Mouse (Mus musculus): ENCODE data around the gene Zfp423.

Gene Zfp423

DNA sequence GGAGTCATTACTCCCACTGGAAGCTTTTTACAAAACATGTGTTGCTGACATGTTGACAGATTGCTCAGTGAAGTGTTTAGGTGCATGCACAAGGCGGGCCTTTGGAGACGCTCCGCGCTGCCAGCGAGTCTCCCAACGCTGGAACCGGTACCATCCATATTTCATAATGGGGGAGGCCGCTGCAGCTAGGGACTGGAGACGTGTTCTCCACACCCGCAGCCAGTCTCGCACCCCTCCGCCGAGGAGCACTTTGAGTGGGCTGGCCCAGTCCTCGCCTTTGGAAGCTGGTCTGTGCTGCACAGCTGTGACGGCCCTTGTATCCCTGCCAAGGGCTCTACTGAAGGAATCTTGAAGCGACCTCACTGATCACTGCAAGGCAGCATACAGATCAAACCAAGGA, 122.5 kb downstream of the Zfp423 start:
- in situ Hi-C loops (cut with MboI, MseI): no loop called here

GRCm38 (mm10) chr8:87835924-87836323, 123.5 kb downstream of the Zfp423 start:
- in situ Hi-C loops (cut with MboI, MseI): no loop called here

DNA sequence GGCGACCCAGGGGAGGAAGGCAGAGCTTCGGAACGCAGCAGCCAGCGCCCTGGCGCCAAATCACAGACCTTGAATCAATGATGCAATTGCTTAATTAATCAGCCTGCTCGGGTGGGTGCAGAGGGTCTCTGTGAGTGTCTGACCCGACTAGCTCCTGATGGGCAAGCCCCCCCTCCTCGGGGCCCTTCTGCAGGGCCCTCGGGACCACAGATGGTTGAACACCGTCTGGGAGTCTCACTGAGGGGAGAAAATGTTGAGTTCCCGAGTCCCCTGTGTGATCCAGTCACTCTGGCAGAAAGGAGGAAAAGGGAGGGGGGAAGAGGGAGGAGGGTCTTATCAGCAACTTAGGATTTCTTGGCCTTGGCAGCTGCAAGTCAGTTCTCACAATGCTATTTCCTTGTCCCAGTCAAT, 124.0 kb downstream of the Zfp423 start:
- in situ Hi-C loops (cut with MboI, MseI): no loop called here

GRCm38 (mm10) chr8:87834656-87835055, 124.7 kb downstream of the Zfp423 start:
- in situ Hi-C loops (cut with MboI, MseI): no loop called here

GRCm38 (mm10) chr8:87833841-87834620, 125.4 kb downstream of the Zfp423 start:
- in situ Hi-C loops (cut with MboI, MseI): no loop called here

DNA sequence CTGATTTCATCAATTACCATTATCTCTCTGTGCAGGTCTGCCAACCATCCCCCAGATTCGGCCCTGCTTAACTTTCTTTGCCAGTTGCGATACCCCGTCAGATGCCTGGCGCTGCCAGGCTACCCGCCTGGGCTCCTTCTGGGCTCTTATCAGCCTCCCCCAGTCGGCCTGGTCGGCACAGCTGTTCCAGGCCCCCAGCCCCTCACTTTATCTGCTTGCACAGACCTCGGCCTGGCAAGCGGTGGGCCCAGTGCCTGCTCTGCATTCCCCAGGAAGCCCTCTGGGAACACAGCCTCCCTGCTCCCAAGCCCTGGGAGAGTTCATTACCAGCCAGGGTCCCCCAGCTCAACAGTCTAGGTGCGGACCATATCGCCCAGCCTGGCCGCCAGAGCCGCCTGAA, 126.1 kb downstream of the Zfp423 start:
- in situ Hi-C loops (cut with MboI, MseI): no loop called here

DNA sequence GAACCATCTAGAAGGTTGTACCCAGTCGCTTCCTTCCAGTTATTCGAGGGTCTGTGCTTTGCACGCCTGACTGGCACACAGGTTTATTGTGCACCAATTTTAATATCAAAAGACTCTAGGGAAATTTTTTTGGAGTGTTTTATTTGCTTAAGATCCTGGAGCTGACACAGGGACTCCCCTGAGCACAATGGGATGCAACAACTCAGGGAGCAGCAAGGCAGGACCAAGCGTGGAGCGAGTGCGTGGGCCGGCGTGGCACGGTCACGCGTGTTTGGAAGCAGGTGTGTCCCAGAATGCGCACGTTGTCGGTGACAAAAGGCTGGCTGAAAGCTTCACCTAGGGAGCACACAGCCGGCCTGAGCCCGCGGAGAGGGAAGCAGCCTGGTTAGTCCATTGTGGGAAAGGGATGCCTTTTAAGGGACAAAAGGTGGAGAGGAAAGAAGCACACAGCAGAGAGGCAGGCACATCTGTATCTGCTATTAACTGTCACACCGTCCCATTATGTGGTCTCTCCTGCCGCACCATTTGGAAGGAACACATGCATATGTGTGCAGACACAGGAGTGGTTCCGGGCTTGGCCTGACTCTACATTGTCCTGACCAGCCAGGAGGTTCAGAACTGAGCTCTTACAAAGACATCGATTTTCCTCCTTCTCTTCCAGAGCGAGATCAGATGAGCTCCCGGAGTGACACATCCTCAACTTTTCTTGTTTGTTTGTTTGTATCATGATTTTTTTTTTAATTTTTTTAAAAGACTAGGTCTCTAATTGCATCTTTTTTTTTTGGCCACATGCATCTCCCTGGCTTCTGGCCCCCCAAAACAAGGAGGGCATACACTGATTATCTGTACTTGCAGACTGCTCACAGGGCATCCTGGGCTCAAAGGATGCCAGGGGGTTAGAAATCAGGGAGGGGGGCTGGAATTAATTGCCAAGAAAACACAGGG, 126.7 kb downstream of the Zfp423 start:
- in situ Hi-C loops (cut with MboI, MseI): no loop called here

DNA sequence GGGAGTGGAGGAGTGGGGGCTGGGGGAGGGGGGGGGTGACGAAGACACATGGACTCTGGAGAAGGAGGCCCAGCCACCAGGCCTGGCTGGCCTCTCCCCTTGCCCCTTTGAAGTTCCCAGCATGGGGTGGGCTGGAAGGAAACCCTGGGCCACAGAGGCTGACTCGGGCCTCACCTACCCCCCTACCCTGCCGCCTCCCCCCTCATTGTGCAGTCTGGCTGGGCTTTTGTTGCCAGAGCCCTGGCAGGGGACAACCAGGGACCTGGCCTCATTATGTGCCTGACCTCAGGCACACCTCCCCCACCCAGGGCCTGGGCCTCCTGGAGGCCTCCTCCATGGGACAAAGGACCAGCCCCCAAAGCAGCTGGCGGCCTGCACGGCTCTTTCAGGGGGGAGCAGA, 127.8 kb downstream of the Zfp423 start:
- in situ Hi-C loops (cut with MboI, MseI): no loop called here

GRCm38 (mm10) chr8:87831116-87831515, 128.3 kb downstream of the Zfp423 start:
- in situ Hi-C loops (cut with MboI, MseI): no loop called here

DNA sequence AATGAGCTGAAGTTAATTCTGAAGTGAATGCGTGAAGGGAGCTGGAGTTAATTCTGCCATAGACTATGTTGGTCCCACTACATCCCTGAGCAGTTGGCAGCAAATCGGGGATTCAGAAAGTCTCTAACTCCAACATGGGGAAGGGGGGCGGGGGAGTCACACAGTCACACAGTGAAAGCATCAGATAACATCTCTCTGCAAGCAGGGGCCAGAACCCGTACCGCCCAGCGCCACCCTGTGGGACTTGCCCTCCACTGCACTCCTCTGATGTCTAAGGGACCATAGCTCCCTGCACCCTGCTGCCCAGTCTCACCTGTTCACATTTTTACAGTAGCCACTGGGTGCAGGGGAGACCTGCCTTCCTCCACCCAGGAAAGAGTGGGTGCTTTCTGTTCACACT, 129.2 kb downstream of the Zfp423 start:
- in situ Hi-C loops (cut with MboI, MseI): no loop called here

- in situ Hi-C loops (cut with MboI, MseI): no loop called here
These were observed 133.3 kb downstream of the Zfp423 start for GRCm38 (mm10) chr8:87826013-87826660.

GRCm38 (mm10) chr8:87823172-87823571, 136.2 kb downstream of the Zfp423 start:
- in situ Hi-C loops (cut with MboI, MseI): loop anchor here (25.0 kb wide), 1 partner anchor 964 kb away; no protein-coding TSS in a partner anchor

DNA sequence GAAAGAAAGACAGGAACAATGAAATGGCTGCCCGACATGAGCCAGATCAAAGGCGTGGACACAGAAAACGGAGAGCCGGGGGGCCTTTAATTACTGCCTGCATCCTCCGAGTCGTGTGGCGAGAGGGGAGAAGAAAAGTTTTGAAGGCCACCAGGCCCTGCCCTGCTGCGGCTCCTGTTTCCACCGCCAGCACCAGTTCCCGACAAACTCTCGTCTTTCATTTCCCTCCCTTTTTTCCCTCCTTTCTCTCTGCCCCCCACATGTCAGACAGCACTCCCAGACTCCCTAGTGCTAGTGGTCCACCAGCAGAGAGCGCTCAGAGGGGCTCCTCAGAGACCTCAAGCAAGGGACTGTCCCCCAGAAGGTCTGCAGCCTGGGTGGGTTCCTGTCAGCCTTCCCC, 136.7 kb downstream of the Zfp423 start:
- in situ Hi-C loops (cut with MboI, MseI): loop anchor here (25.0 kb wide), 1 partner anchor 965 kb away; no protein-coding TSS in a partner anchor

DNA sequence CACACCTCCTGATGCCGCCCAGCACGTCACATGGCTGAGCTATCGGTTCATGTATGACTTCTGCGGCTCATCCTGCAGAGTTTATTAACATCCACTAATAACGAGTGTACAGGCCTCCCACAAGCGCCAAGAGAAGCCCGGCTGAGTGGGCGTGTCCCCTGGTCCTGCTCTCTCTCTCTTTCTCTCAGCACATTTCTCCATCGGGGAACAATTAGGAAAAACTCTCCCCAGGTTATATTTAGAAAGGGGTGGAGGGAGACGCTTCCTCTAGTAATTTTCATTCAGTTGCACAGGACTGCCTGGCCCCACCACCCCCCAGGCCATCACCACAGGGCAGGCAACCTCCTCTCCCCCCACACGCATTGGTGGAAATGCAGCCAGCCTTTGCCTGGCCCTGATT, 137.2 kb downstream of the Zfp423 start:
- in situ Hi-C loops (cut with MboI, MseI): loop anchor here (25.0 kb wide), 1 partner anchor 965 kb away; no protein-coding TSS in a partner anchor

- in situ Hi-C loops (cut with MboI, MseI): loop anchor here (25.0 kb wide), 1 partner anchor 966 kb away; no protein-coding TSS in a partner anchor
These were observed 137.7 kb downstream of the Zfp423 start for GRCm38 (mm10) chr8:87821655-87822054.

DNA sequence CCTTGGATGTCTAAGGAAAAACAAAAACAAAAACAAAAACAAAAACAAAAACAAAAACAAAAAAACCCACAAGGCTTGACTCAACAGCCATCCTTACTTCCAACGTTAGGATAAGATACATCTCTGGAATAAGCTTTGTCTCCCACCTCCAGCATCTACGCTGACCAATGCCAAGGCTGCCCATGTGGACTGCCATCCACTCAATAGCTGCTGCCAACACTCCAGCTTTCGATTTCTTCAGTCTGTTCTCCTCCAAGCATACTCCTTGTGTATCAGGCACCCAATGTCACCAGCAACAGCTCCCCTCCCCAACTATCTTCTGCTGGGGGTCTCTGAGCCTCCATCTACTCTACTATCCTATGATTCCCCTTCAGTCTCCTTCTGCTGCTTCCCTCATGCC, 140.1 kb downstream of the Zfp423 start:
- in situ Hi-C loops (cut with MboI, MseI): loop anchor here (25.0 kb wide), 1 partner anchor 968 kb away; no protein-coding TSS in a partner anchor

DNA sequence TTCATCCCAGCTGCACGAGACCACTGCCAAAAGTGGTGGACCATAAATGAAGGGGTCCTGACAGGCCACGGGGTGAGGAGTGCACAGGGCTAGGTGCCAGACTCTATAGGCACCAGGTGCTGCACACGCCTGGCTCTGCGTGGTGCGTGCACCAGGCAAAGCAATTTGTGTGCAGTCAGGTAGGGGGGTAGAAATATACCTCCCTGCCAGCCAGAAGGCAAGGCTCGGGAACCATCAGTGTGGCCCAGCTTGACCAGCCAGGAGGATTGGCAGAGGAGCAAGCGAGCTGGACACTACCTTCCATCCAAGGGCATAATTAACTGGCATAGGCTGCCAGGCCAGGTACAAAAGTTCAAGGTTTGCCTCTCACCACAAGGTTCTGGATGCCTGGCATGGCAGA, 140.9 kb downstream of the Zfp423 start:
- in situ Hi-C loops (cut with MboI, MseI): loop anchor here (25.0 kb wide), 1 partner anchor 969 kb away; no protein-coding TSS in a partner anchor

GRCm38 (mm10) chr8:87816141-87816540, 143.3 kb downstream of the Zfp423 start:
- in situ Hi-C loops (cut with MboI, MseI): loop anchor here (25.0 kb wide), 1 partner anchor 971 kb away; no protein-coding TSS in a partner anchor

DNA sequence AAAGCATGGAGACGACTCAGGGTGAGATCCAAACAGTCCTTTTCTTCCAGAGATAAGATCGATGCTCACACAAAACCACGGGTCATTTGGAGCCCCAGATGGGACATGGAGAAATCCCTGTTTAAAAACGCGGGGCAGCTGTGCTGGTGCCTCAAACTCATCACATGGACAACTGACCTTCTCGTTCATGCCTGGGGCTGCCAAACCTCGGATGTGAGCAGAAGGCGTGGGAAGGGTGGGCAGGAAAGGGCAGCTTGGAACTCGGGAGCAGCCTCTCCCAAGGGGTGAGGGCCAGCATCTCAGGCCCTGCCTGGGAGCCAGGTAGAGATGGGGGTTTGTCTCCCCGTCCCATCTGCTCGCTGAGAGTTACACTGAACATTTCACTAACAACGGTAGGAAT, 146.7 kb downstream of the Zfp423 start:
- in situ Hi-C loops (cut with MboI, MseI): loop anchor here (25.0 kb wide), 1 partner anchor 975 kb away; no protein-coding TSS in a partner anchor

DNA sequence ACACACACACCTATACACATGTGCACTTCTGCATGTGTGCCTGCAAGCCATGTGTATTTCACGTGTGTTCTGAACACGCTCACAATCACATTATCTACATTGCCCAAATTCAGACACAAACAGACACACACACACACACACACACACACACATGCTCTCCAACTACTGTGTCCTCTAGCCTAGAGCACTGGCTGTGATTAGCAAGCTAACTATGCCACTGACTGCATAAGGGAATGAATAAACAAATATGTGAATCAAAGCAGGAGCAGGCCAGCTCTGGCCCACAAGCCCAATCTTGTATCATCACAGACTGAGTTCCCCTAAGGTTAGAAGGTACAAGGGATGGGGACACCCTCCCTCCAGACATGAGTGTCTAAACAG, 147.3 kb downstream of the Zfp423 start:
- in situ Hi-C loops (cut with MboI, MseI): loop anchor here (25.0 kb wide), 1 partner anchor 975 kb away; no protein-coding TSS in a partner anchor

GRCm38 (mm10) chr8:87811399-87812068, 147.9 kb downstream of the Zfp423 start:
- in situ Hi-C loops (cut with MboI, MseI): loop anchor here (25.0 kb wide), 1 partner anchor 976 kb away; no protein-coding TSS in a partner anchor

All from regulatory T cell (primary cell).